Mouse (Mus musculus): ENCODE measurements around the gene Xlr4b. TPM values are rescaled to one million over a fixed set of nuclear protein-coding genes. Genes with fewer than 3 reads are reported as not detected.
"Not testable (repeated sequence)": the region's sequence is repeated elsewhere in the genome, so short reads cannot be mapped to it uniquely, and the experiment has no call there.

The Xlr4b gene
- total and polyA plus RNA-seq, 3 experiments, result 0.20 to 1.9 (median 0.32) TPM

DNA sequence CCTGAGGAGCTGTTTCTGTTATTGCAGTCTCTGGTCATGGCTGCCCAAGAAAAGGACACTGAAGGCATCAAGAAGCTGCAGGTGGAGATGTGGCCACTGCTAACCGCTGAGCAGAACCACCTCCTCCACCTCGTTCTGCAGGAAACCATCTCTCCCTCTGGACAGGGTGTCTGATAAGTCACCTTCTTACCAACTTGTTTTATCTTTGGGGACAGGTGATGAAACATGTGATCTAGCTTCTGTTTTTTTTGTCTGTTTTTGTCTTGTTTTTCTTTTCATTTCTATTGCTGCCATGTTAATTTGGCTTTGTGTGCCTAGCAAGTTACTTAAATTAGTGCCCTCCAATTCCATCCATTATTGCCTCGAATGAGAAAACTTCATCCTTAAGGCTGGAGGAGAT is 15.2 kb downstream of the Xlr4b start:
- intact Hi-C loops (cut with DNase I), result loop anchor here (10.0 kb wide), 1 partner anchor 116 kb away; the partner anchor contains the start of gene Zfp275
- H3K36me3 ChIP-seq (ENCODE audit: control insufficient read depth, insufficient read depth, low read length), result no peaks in the 10 kb centered on the region; the same call in 1 of the 2 replicates
- 29% methylated on average over 3 of the region's 3 CpGs for WGBS
- H3K4me3 ChIP-seq, result peak overlapping the region; percentile 68
- no peak for DNase-seq
- H3K4me1 ChIP-seq (ENCODE audit: control insufficient read depth, insufficient read depth, low read length), result no peaks in the 10 kb centered on the region; the same call in 1 of the 2 replicates
- TF ChIP-seq CTCF (IDR thresholded peaks at IDR 0.05) (no peak), POLR2A (IDR thresholded peaks at IDR 0.05; ENCODE audit: insufficient read depth, low read depth, low read length) (no peak), EP300 (IDR thresholded peaks at IDR 0.05; ENCODE audit: insufficient read depth, low read depth, low read length) (no peak)
- peak overlapping the region; percentile 83; the same call in 1 of the 2 replicates for H3K27ac ChIP-seq
- H3K9ac ChIP-seq (ENCODE audit: low read depth, low read length), result peak overlapping the region; percentile 92
- H3K79me2 ChIP-seq (replicated peaks; ENCODE audit: control insufficient read depth, insufficient read depth, low read length), result no peaks in the 10 kb centered on the region
- no peaks in the 10 kb centered on the region for H3K27me3 ChIP-seq (ENCODE audit: control insufficient read depth, insufficient read depth, low read length)

DNA sequence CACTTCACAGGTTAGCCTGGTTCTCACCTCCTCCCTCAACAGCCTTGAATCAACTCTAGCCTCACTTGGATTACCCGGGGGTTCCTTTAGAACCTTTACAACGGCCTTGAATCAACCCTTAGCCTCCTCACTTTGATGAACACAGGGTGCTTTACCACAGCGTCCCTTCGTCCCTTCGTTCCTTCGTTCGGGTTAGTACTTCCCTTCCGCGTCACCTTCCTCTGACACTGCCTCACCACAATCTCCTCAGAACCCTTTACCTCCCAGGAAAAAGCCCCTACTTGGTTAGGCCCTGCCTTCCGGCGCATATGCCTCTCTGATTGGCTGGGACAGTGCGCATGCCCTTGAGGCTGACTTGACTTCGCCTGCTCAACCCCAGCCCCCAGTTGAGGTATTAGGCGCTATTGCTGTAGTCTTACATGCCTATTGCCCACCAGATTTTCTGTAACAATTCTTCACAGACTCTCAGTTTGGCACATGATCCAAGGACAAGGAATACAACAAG is 28.7 kb downstream of the Xlr4b start, which contains the start of gene Xlr4c:
TSS of gene Xlr4c (minus strand) at position 310 of the 505 bp plus-strand sequence.
- H3K27ac ChIP-seq; H3K9ac ChIP-seq (ENCODE audit: low read depth, low read length); intact Hi-C loops (cut with DNase I); H3K36me3 ChIP-seq (ENCODE audit: control insufficient read depth, insufficient read depth, low read length); H3K79me2 ChIP-seq (replicated peaks; ENCODE audit: control insufficient read depth, insufficient read depth, low read length); DNase-seq; H3K4me1 ChIP-seq (ENCODE audit: control insufficient read depth, insufficient read depth, low read length); H3K27me3 ChIP-seq (ENCODE audit: control insufficient read depth, insufficient read depth, low read length); H3K4me3 ChIP-seq: not testable (repeated sequence)
- WGBS, result 78% methylated on average over 14 of the region's 14 CpGs

GRCm38 (mm10) chrX:73262428-73262827 is 48.3 kb downstream of the Xlr4b start:
- H3K27ac ChIP-seq; H3K9ac ChIP-seq (ENCODE audit: low read depth, low read length); H3K36me3 ChIP-seq (ENCODE audit: control insufficient read depth, insufficient read depth, low read length); H3K79me2 ChIP-seq (replicated peaks; ENCODE audit: control insufficient read depth, insufficient read depth, low read length); DNase-seq; H3K4me1 ChIP-seq (ENCODE audit: control insufficient read depth, insufficient read depth, low read length); intact Hi-C loops (cut with DNase I); H3K27me3 ChIP-seq (ENCODE audit: control insufficient read depth, insufficient read depth, low read length); H3K4me3 ChIP-seq: not testable (repeated sequence)
- 90% methylated on average over 1 of the region's 2 CpGs for whole genome bisulfite sequencing

DNA sequence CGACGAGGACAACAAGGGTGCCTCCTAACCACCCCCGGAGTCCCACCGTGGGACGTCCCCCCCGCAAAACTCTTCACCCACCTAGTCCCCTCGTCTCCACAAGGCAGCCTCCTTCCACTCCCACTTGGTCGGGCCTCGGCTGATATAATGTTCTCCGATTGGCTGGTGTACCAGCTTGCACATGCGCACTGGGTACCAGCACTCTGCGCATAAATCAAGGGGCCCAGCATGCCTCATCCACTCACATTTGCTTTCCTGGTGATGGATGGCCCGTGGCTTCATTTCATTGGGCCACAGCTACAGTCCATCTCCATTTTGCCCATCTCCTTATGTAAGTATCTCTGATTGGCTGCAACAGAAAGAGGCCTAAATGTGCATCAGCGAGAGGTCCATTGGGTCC is 51.1 kb downstream of the Xlr4b start, which contains the start of gene Xlr3c:
TSS of gene Xlr3c (minus strand) at position 121 of the 400 bp plus-strand sequence.
- H3K9ac ChIP-seq (ENCODE audit: low read depth, low read length); H3K27ac ChIP-seq; H3K4me3 ChIP-seq; H3K27me3 ChIP-seq (ENCODE audit: control insufficient read depth, insufficient read depth, low read length); DNase-seq; H3K36me3 ChIP-seq (ENCODE audit: control insufficient read depth, insufficient read depth, low read length); H3K4me1 ChIP-seq (ENCODE audit: control insufficient read depth, insufficient read depth, low read length); H3K79me2 ChIP-seq (replicated peaks; ENCODE audit: control insufficient read depth, insufficient read depth, low read length); intact Hi-C loops (cut with DNase I): not testable (repeated sequence)
- 89% methylated on average over 14 of the region's 14 CpGs for WGBS

Other genes starting within 250 kb of the Xlr4b start
- gene Zfp185, start 227.0 kb upstream of the Xlr4b start, total RNA-seq (2021), result 1 to 10 TPM in 1 of 2 experiments, under 1 TPM in 1; 0.81 to 1.2 TPM
- 1.2 and 1.8 TPM in 2 replicates for gene Zfp185, start 227.0 kb upstream of the Xlr4b start, polyA plus RNA-seq (2012; rRNA removed)
- gene Pnma5, start 177.2 kb upstream of the Xlr4b start, total RNA-seq (2021), result not detected
- not detected in 2 replicates for gene Pnma5, start 177.2 kb upstream of the Xlr4b start, polyA plus RNA-seq (2012; rRNA removed)
- gene Pnma3, start 149.5 kb upstream of the Xlr4b start, total RNA-seq (2021), result not detected
- 0.06 TPM in 1 of 2 replicates, not detected in the other for gene Pnma3, start 149.5 kb upstream of the Xlr4b start, polyA plus RNA-seq (2012; rRNA removed)
- 1 to 10 TPM in 1 of 2 experiments, under 1 TPM in 1; 0.68 to 3.4 TPM for gene Xlr4a, start 131.9 kb upstream of the Xlr4b start, total RNA-seq (2021)
- 0.15 and 0.39 TPM in 2 replicates for gene Xlr4a, start 131.9 kb upstream of the Xlr4b start, polyA plus RNA-seq (2012; rRNA removed)
- 1 to 10 TPM in 1 of 2 experiments, under 1 TPM in 1; 0.32 to 1.3 TPM for gene Xlr3a, start 117.2 kb upstream of the Xlr4b start, total RNA-seq (2021)
- 0.23 and 0.76 TPM in 2 replicates for gene Xlr3a, start 117.2 kb upstream of the Xlr4b start, polyA plus RNA-seq (2012; rRNA removed)
- gene Gm14685, start 97.3 kb upstream of the Xlr4b start, total RNA-seq (2021), result not detected
- gene Gm14685, start 97.3 kb upstream of the Xlr4b start, polyA plus RNA-seq (2012; rRNA removed), result 0.08 TPM in 1 of 2 replicates, not detected in the other
- gene Xlr5b, start 65.5 kb upstream of the Xlr4b start, total RNA-seq (2021), result not detected
- not detected in 2 replicates for gene Xlr5b, start 65.5 kb upstream of the Xlr4b start, polyA plus RNA-seq (2012; rRNA removed)
- gene DXBay18, start 64.9 kb upstream of the Xlr4b start, total RNA-seq (2021), result not detected
- gene DXBay18, start 64.9 kb upstream of the Xlr4b start, polyA plus RNA-seq (2012; rRNA removed), result not detected in 2 replicates
- not detected for gene Spin2d, start 37.3 kb upstream of the Xlr4b start, total RNA-seq (2021)
- not detected in 2 replicates for gene Spin2d, start 37.3 kb upstream of the Xlr4b start, polyA plus RNA-seq (2012; rRNA removed)
- under 1 TPM; 0.25 to 0.99 TPM for gene Xlr3b, start 22.1 kb upstream of the Xlr4b start, total RNA-seq (2021)
- gene Xlr3b, start 22.1 kb upstream of the Xlr4b start, polyA plus RNA-seq (2012; rRNA removed), result 0.35 and 0.59 TPM in 2 replicates
- gene F8a, start 14.0 kb downstream of the Xlr4b start, total RNA-seq (2021), result 1 to 10 TPM; 6.0 to 6.9 TPM
- gene F8a, start 14.0 kb downstream of the Xlr4b start, polyA plus RNA-seq (2012; rRNA removed), result 5.1 and 5.9 TPM in 2 replicates
- not detected for gene Xlr4c, start 28.8 kb downstream of the Xlr4b start, total RNA-seq (2021)
- not detected in 2 replicates for gene Xlr4c, start 28.8 kb downstream of the Xlr4b start, polyA plus RNA-seq (2012; rRNA removed)
- gene Xlr3c, start 51.1 kb downstream of the Xlr4b start, total RNA-seq (2021), result not detected
- gene Xlr3c, start 51.1 kb downstream of the Xlr4b start, polyA plus RNA-seq (2012; rRNA removed), result not detected in 2 replicates
- gene Xlr5a, start 78.6 kb downstream of the Xlr4b start, total RNA-seq (2021), result not detected
- gene Xlr5a, start 78.6 kb downstream of the Xlr4b start, polyA plus RNA-seq (2012; rRNA removed), result not detected in 2 replicates
- not detected for gene Xlr5c, start 78.6 kb downstream of the Xlr4b start, total RNA-seq (2021)
- not detected in 2 replicates for gene Xlr5c, start 78.6 kb downstream of the Xlr4b start, polyA plus RNA-seq (2012; rRNA removed)
- gene Gm45015, start 122.5 kb downstream of the Xlr4b start, total RNA-seq (2021), result not detected
- not detected in 2 replicates for gene Gm45015, start 122.5 kb downstream of the Xlr4b start, polyA plus RNA-seq (2012; rRNA removed)
- 1 to 10 TPM; 4.8 to 6.2 TPM for gene Zfp275, start 128.3 kb downstream of the Xlr4b start, total RNA-seq (2021)
- gene Zfp275, start 128.3 kb downstream of the Xlr4b start, polyA plus RNA-seq (2012; rRNA removed), result 7.5 and 11.2 TPM in 2 replicates
- gene Gm18336, start 184.4 kb downstream of the Xlr4b start, total RNA-seq (2021), result not detected
- not detected in 2 replicates for gene Gm18336, start 184.4 kb downstream of the Xlr4b start, polyA plus RNA-seq (2012; rRNA removed)
- gene Zfp92, start 196.8 kb downstream of the Xlr4b start, total RNA-seq (2021), result not detected
- not detected in 2 replicates for gene Zfp92, start 196.8 kb downstream of the Xlr4b start, polyA plus RNA-seq (2012; rRNA removed)
- not detected for gene Trex2, start 221.0 kb downstream of the Xlr4b start, total RNA-seq (2021)
- gene Trex2, start 221.0 kb downstream of the Xlr4b start, polyA plus RNA-seq (2012; rRNA removed), result not detected in 2 replicates
- 1 to 10 TPM; 4.3 to 5.5 TPM for gene Haus7, start 244.7 kb downstream of the Xlr4b start, total RNA-seq (2021)
- 6.0 and 8.9 TPM in 2 replicates for gene Haus7, start 244.7 kb downstream of the Xlr4b start, polyA plus RNA-seq (2012; rRNA removed)